Mouse (Mus musculus): Measurements from ENCODE around the gene Rcc1l.

Gene Rcc1l

DNA sequence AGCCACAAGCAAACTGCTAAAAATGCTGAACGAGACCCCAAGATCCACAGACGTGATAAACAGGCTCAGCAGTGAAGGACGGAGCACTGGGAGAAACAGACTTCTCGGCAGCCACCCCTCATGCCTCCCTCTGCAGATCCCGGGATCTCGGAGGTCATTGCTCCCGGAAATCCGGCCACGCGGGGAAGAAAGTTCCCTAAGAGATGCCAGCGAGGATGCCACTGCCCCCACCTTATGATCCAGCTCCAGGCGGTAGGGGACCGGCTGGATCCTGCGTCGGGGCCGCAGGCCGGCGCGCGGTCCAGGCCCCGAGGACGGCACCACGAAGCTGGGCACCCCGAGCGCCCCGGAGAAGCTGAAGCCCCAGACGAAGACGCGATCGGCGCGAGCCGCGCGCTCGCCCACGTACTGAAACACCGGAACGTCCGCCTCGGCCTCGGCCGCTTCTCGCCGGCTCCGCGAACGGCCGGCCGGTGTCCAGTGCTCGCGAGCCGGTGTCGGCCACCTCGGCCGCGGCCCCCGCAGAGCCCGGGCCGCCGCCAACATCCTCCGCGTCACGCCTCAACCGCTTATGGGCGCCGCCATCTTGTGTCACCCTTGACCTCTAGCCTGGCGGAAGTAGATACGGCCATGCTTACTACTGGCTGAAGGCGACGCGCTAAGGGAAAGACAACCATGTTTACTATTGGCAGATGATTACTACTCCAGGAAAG is at the start of gene Rcc1l:
Gene Rcc1l (minus strand): TSS at position 606 of the 713 bp plus-strand sequence.
- peak; percentile 77 to 85 for DNase-seq (ENCODE audit: low spot score in 2 of 2)

DNA sequence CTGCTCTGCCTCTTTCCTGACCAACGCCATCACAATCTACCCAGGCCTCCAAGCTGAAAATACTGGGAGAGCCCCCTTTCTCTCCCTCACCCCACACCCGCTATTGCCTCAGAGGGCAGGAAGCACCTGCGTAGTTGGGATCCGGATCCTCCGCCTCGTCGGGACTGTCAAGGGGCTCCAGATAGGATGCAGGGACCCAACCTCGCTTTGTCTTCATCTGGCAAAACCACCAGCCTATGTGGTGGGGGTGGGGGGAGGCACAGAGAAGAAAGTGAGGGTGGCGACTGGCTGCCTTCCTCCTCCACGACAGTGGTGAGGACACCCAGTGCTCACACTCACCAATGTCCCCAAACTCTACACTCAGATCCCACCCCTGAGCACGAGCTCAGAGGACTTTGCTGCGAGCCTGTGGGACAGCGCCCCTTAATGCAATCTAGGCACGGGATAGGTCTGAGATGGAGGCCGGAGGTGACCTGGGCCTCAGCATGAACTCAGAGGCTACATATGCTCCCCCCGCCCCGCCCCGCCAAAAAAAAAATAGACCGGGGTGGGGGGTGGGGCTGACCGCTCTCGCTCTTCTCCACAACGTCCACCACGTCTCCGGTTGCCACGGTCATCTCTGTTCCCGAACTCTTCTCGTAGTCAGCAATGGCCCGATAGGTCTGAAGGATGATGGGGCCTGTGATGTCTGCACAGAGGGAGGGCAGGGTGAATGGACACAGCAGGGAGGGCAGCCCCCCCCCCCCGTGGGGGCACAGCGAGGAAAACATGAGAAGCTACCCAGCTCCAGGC is 48.7 kb upstream of the Rcc1l start:
- no peak for DNase-seq (ENCODE audit: low spot score in 2 of 2)

DNA sequence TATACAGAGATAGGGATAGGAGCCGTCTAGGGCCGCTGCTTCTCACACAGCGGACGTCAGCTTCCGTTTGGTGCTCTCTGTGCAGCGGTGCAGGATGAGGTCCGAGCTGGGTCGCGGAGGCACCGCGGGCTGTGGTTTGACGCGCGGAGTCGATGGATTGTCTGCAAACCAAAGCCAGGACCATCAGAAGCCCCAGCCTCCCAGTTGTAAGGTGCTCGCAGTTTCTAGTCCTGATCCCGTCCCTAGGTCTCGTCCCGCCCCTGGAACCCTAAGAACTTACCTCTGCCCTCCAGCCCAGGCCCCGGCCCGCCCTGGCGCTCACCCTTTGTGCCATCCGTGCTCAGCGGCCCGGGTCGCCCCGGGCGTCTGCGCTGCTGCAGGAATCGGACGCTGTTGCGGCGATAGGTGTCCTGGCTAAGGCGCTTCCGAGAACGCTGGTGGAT is 45.2 kb upstream of the Rcc1l start:
- no peak for DNase-seq (ENCODE audit: low spot score in 2 of 2)

DNA sequence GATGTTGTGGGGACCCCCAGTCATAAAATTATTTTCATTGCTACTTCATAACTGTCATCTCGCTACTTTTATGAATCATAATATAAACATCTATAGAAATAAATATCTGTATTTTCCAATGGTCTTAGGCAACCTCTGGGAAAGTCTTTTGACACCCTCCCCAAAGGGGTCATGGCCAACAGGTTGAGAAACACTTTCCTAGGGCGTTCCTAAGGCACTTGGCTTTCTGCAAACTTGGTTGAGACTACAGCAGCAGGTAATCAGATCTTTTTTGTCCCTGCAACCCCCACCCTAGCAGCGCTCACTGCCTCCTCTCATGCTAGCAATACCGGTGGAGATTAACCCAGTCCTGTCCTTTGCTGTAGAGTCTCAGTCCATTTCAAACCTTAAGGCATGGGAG is 44.7 kb upstream of the Rcc1l start:
- DNase-seq (ENCODE audit: low spot score in 2 of 2), result no peak

DNA sequence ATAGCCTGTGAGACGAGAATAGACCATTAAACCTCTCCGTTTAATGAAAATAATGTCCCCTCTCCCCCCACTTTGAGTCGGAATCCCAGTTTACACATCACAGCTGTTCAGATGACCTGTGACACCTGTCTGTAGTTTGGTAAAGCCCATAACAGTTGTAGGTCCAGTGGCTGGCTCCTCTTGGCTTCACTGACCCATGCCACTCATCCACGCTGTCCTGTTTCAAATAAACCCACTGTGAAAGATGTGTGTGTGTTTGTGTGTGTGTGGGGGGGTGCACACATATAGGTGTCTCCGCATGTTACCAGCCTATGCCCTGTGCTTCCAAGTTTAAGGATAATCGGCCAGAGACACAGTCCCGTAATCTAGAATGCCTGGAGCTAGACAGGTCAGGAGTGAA is 41.3 kb upstream of the Rcc1l start:
- no peak for DNase-seq (ENCODE audit: low spot score in 2 of 2)

DNA sequence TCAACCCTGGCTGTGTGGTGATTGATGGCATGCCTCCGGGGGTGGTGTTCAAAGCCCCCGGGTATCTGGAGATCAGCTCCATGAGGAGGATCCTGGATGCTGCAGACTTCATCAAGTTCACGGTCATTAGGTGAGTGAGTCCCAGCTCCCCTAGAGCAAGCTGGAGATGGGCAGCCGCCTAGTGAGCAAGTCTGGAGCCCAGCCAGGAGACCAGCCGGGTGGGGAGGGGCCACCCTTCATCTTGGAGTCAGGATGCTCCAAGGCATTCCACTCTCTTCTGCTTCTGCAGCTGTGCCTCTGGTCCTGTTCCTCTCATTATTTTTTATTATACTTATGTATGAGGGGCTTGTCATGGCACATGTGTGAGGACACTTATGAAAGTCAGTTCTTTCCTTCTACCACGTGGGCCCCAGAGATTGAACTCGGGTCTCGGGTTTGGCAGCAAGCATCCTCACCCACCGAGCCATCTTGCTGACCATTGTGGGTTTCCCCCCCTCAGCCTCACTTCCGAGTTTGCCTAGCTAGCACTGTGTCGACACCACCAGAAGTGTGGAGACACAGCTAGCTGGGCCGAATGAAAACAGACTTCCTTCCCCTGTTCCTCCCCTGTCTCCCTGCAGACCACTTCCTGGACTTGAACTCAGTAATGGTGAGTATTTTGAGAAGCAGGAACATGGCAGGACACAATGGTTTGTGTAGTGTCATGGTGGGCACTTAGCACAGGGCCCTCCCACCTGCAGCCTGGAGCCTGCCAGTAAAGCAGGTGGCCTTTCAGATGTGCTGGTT is 37.6 kb upstream of the Rcc1l start:
- no peak for DNase-seq (ENCODE audit: low spot score in 2 of 2)

DNA sequence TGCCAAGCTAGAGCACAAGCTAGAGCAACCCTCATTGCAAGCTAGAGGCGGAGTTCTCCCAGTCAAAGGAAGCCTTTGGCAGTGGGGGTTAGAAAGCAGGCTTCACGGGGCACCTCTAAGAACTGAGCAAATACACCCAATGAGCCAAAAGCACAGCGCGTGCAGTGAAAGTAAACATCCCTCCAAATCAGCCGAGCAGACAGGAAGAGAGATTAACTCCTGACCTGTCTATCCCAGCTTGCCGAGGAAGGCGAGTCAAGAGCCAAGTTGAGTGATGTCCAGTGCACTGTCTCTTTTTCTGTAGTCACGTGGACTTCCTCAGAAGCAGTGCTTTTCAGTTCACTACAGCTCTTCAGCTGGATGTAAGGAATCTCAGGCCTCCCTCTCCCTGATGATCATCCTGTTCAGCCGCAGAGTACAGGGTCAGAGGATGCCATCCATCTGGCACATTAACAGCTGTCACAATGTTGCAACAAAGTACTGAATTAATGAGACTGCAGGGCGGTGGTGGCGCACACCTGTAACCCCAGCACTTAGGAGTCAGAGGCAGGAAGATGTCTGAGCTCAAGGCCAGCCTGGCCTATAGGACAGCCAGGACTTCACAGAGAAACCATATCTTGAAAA is 33.5 kb upstream of the Rcc1l start:
- DNase-seq (ENCODE audit: low spot score in 2 of 2), result no peak

DNA sequence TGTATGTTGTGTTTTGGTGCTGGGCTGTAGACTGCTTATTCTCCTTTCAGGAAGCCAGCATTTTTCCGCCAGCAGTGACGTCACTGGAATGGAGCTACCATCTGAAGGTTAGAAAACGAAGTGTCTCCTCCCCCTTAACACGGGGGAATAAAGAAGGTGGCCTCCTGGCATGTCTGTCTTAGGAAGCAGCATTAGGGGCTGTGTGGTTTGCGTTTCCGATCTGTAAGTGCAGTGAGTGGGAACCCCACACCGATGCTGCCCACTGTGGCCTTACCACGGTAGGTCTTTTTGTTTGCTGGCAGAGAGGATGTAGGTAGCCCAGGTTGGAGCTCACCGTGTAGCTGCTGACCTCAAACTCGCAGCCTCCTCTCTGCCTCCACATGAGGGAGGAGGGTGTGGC is 30.1 kb upstream of the Rcc1l start:
- no peak for DNase-seq (ENCODE audit: low spot score in 2 of 2)

DNA sequence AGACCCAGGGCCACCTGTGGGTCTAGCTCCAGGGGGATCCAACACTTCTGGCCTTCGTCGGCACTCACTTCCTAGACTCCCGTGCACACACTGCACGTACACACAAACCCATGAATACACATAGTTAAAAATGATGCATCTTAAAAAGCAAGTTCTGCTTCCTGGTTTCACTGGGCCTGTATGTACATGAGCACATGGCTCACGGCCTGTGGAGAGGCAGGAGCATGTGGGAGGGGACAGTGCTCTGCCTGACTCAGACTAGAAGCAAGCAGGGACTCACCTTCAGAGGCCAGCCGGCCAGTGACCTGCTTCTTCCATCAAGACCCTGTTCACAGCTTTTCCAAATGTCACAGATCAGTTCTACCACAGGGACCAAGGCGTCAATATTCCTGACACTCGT is 17.1 kb upstream of the Rcc1l start:
- DNase-seq (ENCODE audit: low spot score in 2 of 2), result no peak

DNA sequence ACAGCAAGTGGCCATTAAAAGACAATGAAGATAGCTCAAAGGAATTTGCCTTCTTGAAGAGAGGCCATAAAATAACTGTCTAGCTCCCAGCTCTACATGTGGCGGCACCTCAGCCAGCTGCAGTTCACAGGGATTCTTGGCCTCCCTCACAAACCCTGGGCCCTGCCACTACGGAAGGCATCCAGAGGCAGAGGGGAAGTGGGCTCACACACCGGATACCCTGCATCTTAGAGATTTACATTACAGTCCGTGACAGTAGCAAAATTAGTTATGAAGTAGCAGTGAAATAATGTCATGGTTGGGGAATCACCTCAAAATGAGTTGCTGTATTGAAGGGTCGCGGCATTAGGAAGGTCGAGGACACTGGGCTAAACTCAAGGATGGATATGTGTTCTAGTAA is 12.0 kb upstream of the Rcc1l start:
- no peak for DNase-seq (ENCODE audit: low spot score in 2 of 2)

DNA sequence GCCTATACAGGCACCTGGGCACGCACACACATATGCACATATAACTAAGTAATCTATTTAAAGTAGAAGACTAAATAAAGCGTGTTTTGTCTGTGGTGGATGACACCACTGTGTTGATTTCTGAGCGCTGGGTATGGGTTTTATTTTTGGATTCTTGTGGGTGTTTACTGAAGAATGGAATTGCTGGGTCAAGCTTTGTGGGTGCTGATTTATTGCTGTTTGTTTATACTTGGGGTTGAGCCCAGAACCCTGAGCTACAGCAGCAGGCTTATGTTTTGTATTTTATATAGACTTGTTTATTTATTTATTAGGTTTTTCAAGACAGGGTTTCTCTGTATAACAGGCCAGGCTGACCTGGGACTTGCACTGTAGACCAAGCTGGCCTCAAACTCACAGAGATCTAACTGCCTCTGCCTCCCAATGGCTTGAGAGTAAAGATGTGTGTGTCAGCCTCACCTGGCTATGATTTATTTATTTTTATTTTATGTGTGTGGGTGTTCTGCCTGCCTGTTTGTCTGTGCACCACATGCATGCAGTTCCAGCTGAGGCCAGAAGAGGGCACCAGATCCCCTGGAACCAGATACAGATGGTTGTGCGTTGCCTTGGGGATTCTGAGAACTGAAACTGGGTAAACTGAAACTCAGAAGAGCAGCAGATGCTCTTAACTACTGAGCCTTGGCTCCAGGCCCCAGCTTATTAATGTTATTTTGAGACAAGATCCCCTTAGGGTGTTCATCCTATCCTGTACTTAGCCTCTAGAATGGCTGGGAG is 10.6 kb upstream of the Rcc1l start:
- no peak for DNase-seq (ENCODE audit: low spot score in 2 of 2)

DNA sequence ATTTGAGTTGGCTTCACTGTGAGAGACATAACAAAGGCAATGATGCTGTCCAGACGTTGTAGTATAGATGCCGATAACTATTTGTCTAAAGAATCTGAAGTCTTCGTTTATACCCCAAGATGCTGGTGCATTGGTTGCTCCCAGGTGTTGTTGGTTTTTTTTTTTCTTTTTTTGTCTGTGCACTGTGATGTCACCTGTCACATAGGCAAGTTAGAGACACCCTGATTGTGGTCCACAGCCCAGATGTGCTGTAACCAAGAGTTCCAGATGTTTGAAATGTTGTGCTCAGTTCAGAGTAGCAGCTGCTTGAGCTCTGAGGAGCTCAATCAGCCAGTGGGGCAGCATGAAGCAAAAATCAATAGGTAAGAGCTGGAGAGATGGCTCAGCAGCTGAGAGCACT is 9.5 kb upstream of the Rcc1l start:
- no peak for DNase-seq (ENCODE audit: low spot score in 2 of 2)

DNA sequence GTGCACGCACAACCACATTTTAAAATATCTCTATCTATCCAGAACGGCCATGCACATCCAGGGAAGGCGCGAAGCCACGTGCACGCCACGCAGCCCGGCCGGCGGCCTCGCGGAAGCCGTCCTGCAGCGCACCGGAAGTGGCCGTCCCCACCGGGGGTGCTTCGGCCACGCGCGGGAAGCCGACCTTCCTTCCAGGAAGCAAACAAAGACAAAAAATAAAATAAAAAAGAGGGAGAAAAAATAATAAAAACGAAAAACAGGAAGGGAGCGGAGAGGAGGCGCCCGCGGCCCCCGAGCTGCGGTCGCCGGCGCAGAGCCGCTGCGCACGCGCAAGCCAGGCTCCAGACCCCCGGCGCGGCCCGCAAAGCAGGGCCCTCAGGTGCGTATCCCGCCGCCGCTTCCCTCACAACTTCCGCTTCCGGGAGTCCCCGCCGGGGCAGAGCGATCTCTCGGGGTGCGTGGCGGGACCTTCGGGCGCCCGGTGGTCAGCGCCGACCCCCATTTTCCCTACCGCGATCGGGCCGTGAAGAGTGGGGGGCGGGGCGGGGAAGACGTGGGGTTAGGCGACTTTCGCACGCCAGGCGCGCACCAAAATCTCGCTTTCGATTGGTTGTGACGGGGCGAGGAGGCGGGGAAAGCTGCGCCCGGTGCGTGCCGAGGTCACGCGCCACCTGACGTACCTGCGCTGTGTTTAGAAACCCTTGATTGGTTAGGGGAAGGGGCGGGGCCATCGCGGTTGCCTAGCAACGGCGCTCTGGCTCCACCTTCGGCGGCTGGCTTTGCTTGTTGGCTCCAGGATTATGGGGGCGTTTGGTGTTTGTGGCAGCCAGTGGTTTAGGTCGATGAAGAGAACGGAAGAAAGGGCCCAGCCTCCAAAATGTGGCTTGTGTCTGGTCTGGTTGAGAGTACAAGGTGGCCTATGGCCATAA is 7.6 kb upstream of the Rcc1l start, which contains the start of gene Gtf2ird2:
Gene Gtf2ird2 (plus strand): TSS at position 140 of the 929 bp plus-strand sequence.
- DNase-seq (ENCODE audit: low spot score in 2 of 2), result peak; percentile 98 to 99

DNA sequence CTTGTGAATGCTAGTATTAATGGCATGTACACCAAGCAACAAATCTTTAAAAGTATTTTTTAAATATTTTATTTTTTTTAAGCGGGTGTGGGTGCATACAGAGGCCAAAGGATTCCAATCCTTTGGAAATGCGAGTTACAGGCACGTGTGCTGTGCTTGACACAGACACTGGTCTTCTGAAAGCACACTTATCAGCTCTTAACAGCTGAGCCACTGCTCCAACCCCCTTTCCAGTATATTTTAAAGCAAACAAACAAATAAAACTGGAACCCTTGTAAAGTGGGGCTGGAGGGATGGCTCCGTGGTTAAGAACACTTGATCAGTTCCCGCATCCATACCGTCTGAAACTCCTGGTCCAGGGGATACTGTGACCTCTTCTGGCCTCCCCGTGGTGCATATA is 6.6 kb upstream of the Rcc1l start:
- DNase-seq (ENCODE audit: low spot score in 2 of 2), result no peak

DNA sequence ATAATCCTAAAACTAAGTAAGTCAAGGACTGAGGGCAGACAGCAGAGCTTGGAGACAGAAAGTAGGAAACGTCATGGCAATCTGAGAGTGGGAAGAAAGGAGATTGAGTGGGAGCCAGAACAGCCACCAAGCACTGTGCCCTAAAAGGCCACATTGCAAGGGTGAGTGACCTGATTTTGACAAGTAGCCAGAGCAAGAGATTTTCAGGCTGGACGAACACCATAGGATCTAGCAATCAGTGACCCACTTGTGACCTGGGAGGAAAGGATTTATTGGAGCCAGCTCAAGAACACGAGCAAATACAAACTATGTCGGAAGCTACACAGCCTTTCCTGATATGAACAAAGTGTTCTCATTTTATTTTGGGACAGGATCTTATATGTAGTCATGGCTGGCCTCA is 6.2 kb upstream of the Rcc1l start:
- DNase-seq (ENCODE audit: low spot score in 2 of 2), result no peak

DNA sequence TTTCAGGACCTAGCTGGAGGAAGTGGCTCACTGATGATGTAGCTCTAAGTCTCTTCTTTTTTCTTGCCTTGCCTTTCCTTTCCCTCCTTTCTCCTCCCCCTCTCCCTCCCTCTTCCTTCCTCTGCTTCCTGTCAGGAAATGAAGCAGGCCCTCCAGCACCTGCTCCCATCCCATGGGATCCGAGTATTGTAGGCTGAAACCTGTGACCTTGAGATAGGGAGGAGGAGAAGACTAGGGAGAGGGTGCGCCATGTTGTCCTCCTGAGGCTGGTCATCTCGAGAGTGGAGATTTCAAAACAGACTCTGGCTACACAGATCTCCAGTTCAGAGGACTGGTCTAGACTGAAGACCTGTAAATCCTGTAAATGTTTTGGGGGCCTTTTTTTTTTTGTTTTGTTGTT is 5.6 kb upstream of the Rcc1l start:
- DNase-seq (ENCODE audit: low spot score in 2 of 2), result no peak

DNA sequence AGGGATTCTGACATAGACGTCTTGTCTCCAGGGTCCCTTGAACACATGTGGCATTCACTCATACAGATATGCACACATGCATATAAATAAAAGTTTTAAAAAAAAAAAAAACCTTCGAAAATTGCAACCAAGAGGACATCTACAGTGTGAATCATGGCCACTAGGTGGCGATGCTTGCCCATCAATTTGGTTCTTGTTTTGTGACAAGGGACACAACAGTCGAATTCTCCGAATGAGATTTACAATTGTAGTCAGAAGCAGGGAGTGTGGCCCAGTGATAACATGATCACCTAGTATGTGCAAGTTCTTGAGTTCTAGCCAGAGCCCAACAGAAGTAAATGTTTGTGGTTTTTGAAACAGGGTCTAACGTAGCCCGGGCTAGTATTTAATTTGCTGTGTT is 3.3 kb upstream of the Rcc1l start:
- peak; percentile 64 to 73 for DNase-seq (ENCODE audit: low spot score in 2 of 2)

DNA sequence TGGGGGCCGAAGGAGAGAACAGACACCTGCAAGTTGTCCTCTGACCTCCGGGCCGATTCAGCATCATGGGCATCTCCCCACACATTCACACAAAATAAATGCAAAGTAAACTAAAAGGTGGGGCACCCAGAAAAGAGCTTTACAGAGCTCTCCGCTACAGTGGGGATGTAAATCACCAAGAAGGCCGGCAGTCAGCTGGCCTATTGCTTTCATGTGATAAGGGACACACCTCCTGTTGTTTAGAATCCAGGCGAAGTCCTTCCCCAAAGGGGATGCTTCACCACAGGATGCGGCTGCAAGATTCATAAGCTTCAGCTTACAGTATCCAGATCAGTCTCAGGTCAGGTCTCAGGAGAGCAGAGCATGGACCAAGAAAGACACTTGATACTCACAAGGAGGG is 2.0 kb upstream of the Rcc1l start:
- DNase-seq (ENCODE audit: low spot score in 2 of 2), result no peak

DNA sequence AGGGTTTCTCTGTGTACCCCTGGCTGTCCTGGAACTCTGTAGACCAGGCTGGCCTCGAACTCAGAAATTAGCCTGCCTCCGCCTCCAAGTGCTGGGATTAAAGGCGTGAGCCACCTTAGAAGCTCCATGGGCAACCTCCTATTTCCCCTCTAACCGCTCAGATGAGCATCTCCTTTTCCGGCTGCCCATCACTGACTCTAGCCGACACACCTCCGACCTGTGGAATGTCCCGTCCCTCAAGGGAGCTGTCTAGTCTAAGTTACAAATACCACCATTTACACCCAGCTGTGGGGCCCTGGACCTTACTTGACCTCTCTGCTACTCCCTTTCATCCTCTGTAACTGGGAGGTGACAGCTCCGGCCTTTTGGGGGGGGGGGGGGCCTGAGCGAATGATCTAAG is 878 bp downstream of the Rcc1l start:
- no peak for DNase-seq (ENCODE audit: low spot score in 2 of 2)

DNA sequence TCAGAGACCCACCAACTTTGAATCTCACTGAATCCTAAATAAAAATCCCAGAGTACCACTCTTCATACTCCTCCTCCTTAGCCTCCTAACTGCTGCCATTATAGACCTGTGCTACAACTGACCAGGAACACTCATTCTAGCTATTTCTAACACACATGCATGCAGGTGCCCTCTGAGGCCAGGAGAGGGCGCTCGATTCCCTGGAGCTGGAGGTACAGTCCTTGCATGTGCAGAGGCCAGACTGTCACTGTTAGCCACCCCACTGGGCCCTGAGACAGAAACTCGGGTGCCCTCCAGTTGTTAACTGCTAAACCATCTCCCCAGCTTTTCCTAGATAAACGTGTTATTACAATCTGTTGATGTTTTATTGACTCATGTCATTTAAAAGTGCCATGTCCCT is 3.4 kb downstream of the Rcc1l start:
- no peak for DNase-seq (ENCODE audit: low spot score in 2 of 2)
